Mouse (Mus musculus): ENCODE data around the gene Dpm3. TPM values are rescaled to one million over a fixed set of nuclear protein-coding genes. Genes with fewer than 3 reads are reported as not detected.
A peak's percentile ranks its signal among the peaks of the same experiment; 100 is the strongest.

Gene Dpm3
- total and polyA plus RNA-seq, 3 experiments: 237 to 271 TPM; not detected in 1

- Histone ChIP-seq H3K9me3 (replicated peaks; ENCODE audit: insufficient read depth, low read length) (no peaks in the 10 kb centered on the region), H3K27me3 (ENCODE audit: control insufficient read depth in 1 of 2, insufficient read depth in 2 of 2, low read length in 2 of 2) (peaks cover 1 to 6% of the 10 kb centered on the region in 2 experiments), H3K36me3 (ENCODE audit: control insufficient read depth in 1 of 2, insufficient read depth in 2 of 2, low read length in 2 of 2) (peaks cover 0 to 8% of the 10 kb centered on the region in 2 experiments; a peak in 2 of 4 replicates), H3K9ac (ENCODE audit: control insufficient read depth, low read depth, low read length, poor library complexity, severe bottlenecking) (no peak overlapping the region), H3K27ac (ENCODE audit: control insufficient read depth, low read depth, low read length) (no peak overlapping the region), H3K4me3 (ENCODE audit: control insufficient read depth in 1 of 2, insufficient read depth in 1 of 2, low read depth in 2 of 2, low read length in 2 of 2) (no peak overlapping the region), H3K79me2 (ENCODE audit: control insufficient read depth, insufficient read depth, low read length, poor library complexity) (no peaks in the 10 kb centered on the region), H3K4me1 (ENCODE audit: control insufficient read depth in 1 of 2, insufficient read depth in 2 of 2, low read length in 2 of 2) (peaks cover 8 to 17% of the 10 kb centered on the region in 2 experiments)
- no peak for TF ChIP-seq GATA1 (IDR thresholded peaks at IDR 0.05; ENCODE audit: low read depth, low read length)
- no peak for TF ChIP-seq ZKSCAN1 (IDR thresholded peaks at IDR 0.05; ENCODE audit: low read depth, low read length)
- TF ChIP-seq POLR2AphosphoS2 (IDR thresholded peaks at IDR 0.05; ENCODE audit: low read length): no peak
- TF ChIP-seq CTCF (IDR thresholded peaks at IDR 0.05 in 2 of 3, conservative IDR thresholded peaks at IDR 0.05 in 1 of 3; ENCODE audit: control insufficient read depth in 1 of 3, insufficient read depth in 1 of 3, low read depth in 2 of 3, low read length in 3 of 3, poor library complexity in 1 of 3, severe bottlenecking in 1 of 3): no peak
- no peak for TF ChIP-seq JUND (IDR thresholded peaks at IDR 0.05; ENCODE audit: low read depth, low read length)
- TF ChIP-seq HCFC1 (IDR thresholded peaks at IDR 0.05; ENCODE audit: low read depth, low read length): no peak
- no peak for TF ChIP-seq BHLHE40 (IDR thresholded peaks at IDR 0.05; ENCODE audit: borderline replicate concordance, low read depth, low read length)
- TF ChIP-seq NRF1 (IDR thresholded peaks at IDR 0.05; ENCODE audit: insufficient read depth, low read depth, low read length, poor library complexity, severe bottlenecking): no peak
- TF ChIP-seq SMC3 (IDR thresholded peaks at IDR 0.05; ENCODE audit: low read depth, low read length): no peak
- no peak for TF ChIP-seq USF1 (IDR thresholded peaks at IDR 0.05; ENCODE audit: low read depth, low read length)
- no peak for TF ChIP-seq TBP (IDR thresholded peaks at IDR 0.05; ENCODE audit: low read depth, low read length)
- TF ChIP-seq MAZ (IDR thresholded peaks at IDR 0.05; ENCODE audit: low read depth, low read length): no peak
- TF ChIP-seq RAD21 (IDR thresholded peaks at IDR 0.05; ENCODE audit: low read depth, low read length): no peak
- no peak for TF ChIP-seq MEF2A (IDR thresholded peaks at IDR 0.05; ENCODE audit: extremely low read depth, insufficient replicate concordance, low read depth, low read length, poor library complexity, severe bottlenecking)
- no peak for TF ChIP-seq ZNF384 (IDR thresholded peaks at IDR 0.05; ENCODE audit: low read depth, low read length)
- TF ChIP-seq POLR2AphosphoS5 (IDR thresholded peaks at IDR 0.05; ENCODE audit: borderline replicate concordance, low read depth, low read length): no peak
- no peak for TF ChIP-seq CHD2 (IDR thresholded peaks at IDR 0.05; ENCODE audit: low read length)
- TF ChIP-seq KAT2A (conservative IDR thresholded peaks at IDR 0.05; ENCODE audit: low read depth, low read length): no peak
- no peak for TF ChIP-seq USF2 (IDR thresholded peaks at IDR 0.05; ENCODE audit: borderline replicate concordance in 1 of 2, insufficient read depth in 1 of 2, low read depth in 1 of 2, low read length in 2 of 2)
- no peak for DNase-seq (ENCODE audit: low read depth, low spot score)
Measured at GRCm38 (mm10) chr3:89288503-89288928, 29.4 kb downstream of the Dpm3 start.

GRCm38 (mm10) chr3:89291874-89292273 lies 32.7 kb downstream of the Dpm3 start:
- H3K9ac ChIP-seq (ENCODE audit: control insufficient read depth, low read depth, low read length, poor library complexity, severe bottlenecking): peak overlapping the region; percentile 16
- peaks cover 0 to 4% of the 10 kb centered on the region in 2 experiments; a peak in 3 of 4 replicates for H3K27me3 ChIP-seq (ENCODE audit: control insufficient read depth in 1 of 2, insufficient read depth in 2 of 2, low read length in 2 of 2)
- H3K36me3 ChIP-seq (ENCODE audit: control insufficient read depth in 1 of 2, insufficient read depth in 2 of 2, low read length in 2 of 2): peaks cover 0 to 8% of the 10 kb centered on the region in 2 experiments; a peak in 2 of 4 replicates
- peak overlapping the region; percentile 14 to 42; a peak in 2 of 4 replicates for H3K4me3 ChIP-seq (ENCODE audit: control insufficient read depth in 1 of 2, insufficient read depth in 1 of 2, low read depth in 2 of 2, low read length in 2 of 2)
- DNase-seq (ENCODE audit: low read depth, low spot score): no peak
- no peak overlapping the region for H3K27ac ChIP-seq (ENCODE audit: control insufficient read depth, low read depth, low read length)
- no peaks in the 10 kb centered on the region for H3K79me2 ChIP-seq (ENCODE audit: control insufficient read depth, insufficient read depth, low read length, poor library complexity)
- H3K4me1 ChIP-seq (ENCODE audit: control insufficient read depth in 1 of 2, insufficient read depth in 2 of 2, low read length in 2 of 2): peaks cover 8 to 15% of the 10 kb centered on the region in 2 experiments
- no peaks in the 10 kb centered on the region for H3K9me3 ChIP-seq (replicated peaks; ENCODE audit: insufficient read depth, low read length)
- TF ChIP-seq KAT2A (conservative IDR thresholded peaks at IDR 0.05; ENCODE audit: low read depth, low read length) (no peak), BHLHE40 (IDR thresholded peaks at IDR 0.05; ENCODE audit: borderline replicate concordance, low read depth, low read length) (no peak; the same call in 1 of the 2 replicates), MAX (IDR thresholded peaks at IDR 0.05; ENCODE audit: low read length) (no peak), MXI1 (IDR thresholded peaks at IDR 0.05; ENCODE audit: low read depth, low read length) (peak; percentile 40), ZMIZ1 (IDR thresholded peaks at IDR 0.05; ENCODE audit: low read depth, low read length) (no peak), GABPA (IDR thresholded peaks at IDR 0.05; ENCODE audit: low read depth, low read length) (no peak), RCOR1 (IDR thresholded peaks at IDR 0.05; ENCODE audit: low read depth, low read length) (peak; percentile 28; the same call in 1 of the 2 replicates), MAZ (IDR thresholded peaks at IDR 0.05; ENCODE audit: low read depth, low read length) (peak; percentile 47; the same call in 1 of the 2 replicates), RAD21 (IDR thresholded peaks at IDR 0.05; ENCODE audit: low read depth, low read length) (no peak), CTCF (IDR thresholded peaks at IDR 0.05 in 2 of 3, conservative IDR thresholded peaks at IDR 0.05 in 1 of 3; ENCODE audit: control insufficient read depth in 1 of 3, insufficient read depth in 1 of 3, low read depth in 2 of 3, low read length in 3 of 3, poor library complexity in 1 of 3, severe bottlenecking in 1 of 3) (no peak), SMC3 (IDR thresholded peaks at IDR 0.05; ENCODE audit: low read depth, low read length) (no peak), TCF12 (IDR thresholded peaks at IDR 0.05; ENCODE audit: low read depth, low read length) (peak; percentile 44; the same call in 1 of the 2 replicates), E2F4 (IDR thresholded peaks at IDR 0.05; ENCODE audit: borderline replicate concordance, low read depth, low read length) (no peak), USF2 (IDR thresholded peaks at IDR 0.05; ENCODE audit: borderline replicate concordance in 1 of 2, insufficient read depth in 1 of 2, low read depth in 1 of 2, low read length in 2 of 2) (no peak), ZC3H11A (IDR thresholded peaks at IDR 0.05; ENCODE audit: low read depth, low read length) (no peak), UBTF (IDR thresholded peaks at IDR 0.05; ENCODE audit: borderline replicate concordance, insufficient read depth, low read depth, low read length) (no peak), MEF2A (IDR thresholded peaks at IDR 0.05; ENCODE audit: extremely low read depth, insufficient replicate concordance, low read depth, low read length, poor library complexity, severe bottlenecking) (no peak), CHD2 (IDR thresholded peaks at IDR 0.05; ENCODE audit: low read length) (no peak)

Data from MEL (cell line).